ENCODE assay signal across 16 mouse cellular contexts in the genomic region with DNA sequence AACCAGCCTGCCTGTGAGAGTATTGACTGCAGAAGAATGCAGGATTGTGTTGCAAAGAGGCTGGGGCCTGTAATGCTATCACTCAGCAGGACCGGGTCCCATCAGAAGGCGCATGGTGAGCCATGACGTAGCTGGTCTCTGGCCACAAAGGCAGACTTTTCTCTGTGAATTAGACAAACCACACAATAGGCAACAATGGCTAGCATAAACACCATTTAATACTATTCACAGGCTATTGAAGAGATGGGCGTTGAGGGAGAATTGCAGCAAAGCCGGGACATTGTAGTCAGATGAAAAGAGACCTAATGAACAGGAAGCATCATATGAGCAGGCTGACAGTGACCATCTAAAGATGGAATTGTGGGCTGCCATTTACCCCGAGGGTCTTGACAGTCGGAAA.
DNase-seq lines count a peak whose midpoint lies in the region; ATAC-seq and TF ChIP-seq lines count a peak whose summit lies in the region.
"Had no signal": no experiment of that assay in that cellular context is flagged by ENCODE, and none has a peak within 500 bp of the region (broad histone marks: within the 10 kb centered on the region; RNA-seq: fewer than 3 reads in every experiment).

No protein-coding gene starts in this region.

- H3K36me3 ChIP-seq in embryonic facial prominence, embryonic 11.5 days (replicated peaks; ENCODE audit: control insufficient read depth, insufficient read depth, low read depth, low read length), result no peaks in the 10 kb centered on the region
- no peaks in the 10 kb centered on the region for H3K36me3 ChIP-seq in hindbrain, embryonic 12.5 days
- no peaks in the 10 kb centered on the region for H3K36me3 ChIP-seq in midbrain, embryonic 14.5 days (ENCODE audit: control insufficient read depth, insufficient read depth, low read length)
- H3K36me3 ChIP-seq: heart, embryonic 13.5 days; liver, embryonic 12.5 days had no signal

- peak; percentile 65; the same call in 1 of the 2 replicates for ATAC-seq in embryonic facial prominence, embryonic 11.5 days (replicated peaks; ENCODE audit: insufficient number of reproducible peaks, low FRiP score, low TSS enrichment, low read depth)
- peak; percentile 83 for ATAC-seq in hindbrain, embryonic 12.5 days (ENCODE audit: low FRiP score)
- ATAC-seq in midbrain, embryonic 14.5 days (ENCODE audit: low FRiP score, low TSS enrichment), result peak; percentile 71; the same call in 1 of the 2 replicates
- ATAC-seq: liver, embryonic 12.5 days; lung, postnatal 0 days had no signal

- peaks cover 14% of the 10 kb centered on the region for H3K27me3 ChIP-seq in embryonic facial prominence, embryonic 11.5 days (ENCODE audit: control insufficient read depth, insufficient read depth, low read length)
- H3K27me3 ChIP-seq in hindbrain, embryonic 12.5 days, result peaks cover 46% of the 10 kb centered on the region
- peaks cover 4% of the 10 kb centered on the region; the same call in 1 of the 2 replicates for H3K27me3 ChIP-seq in midbrain, embryonic 14.5 days (ENCODE audit: control insufficient read depth, insufficient read depth, low read length)

- WGBS in embryonic facial prominence, embryonic 11.5 days, result 24% methylated on average over 7 of the region's 7 CpGs
- 20% methylated on average over 7 of the region's 7 CpGs for WGBS in hindbrain, embryonic 12.5 days
- 12% methylated on average over 7 of the region's 7 CpGs for WGBS in midbrain, embryonic 14.5 days
- 52% methylated on average over 7 of the region's 7 CpGs for WGBS in lung, adult 2 months

- H3K4me3 ChIP-seq in embryonic facial prominence, embryonic 11.5 days (ENCODE audit: low read depth, low read length), result no peak overlapping the region
- no peak overlapping the region for H3K4me3 ChIP-seq in hindbrain, embryonic 12.5 days
- H3K4me3 ChIP-seq in midbrain, embryonic 14.5 days (replicated peaks; ENCODE audit: low read depth, low read length), result no peak overlapping the region
- H3K4me3 ChIP-seq in lung, adult 2 months (replicated peaks; ENCODE audit: extremely low read depth, low read depth, low read length), result no peak overlapping the region
- H3K4me3 ChIP-seq: heart, embryonic 13.5 days; liver, embryonic 12.5 days had no signal

- TF ChIP-seq POLR2A in lung, adult 2 months (IDR thresholded peaks at IDR 0.05; ENCODE audit: borderline replicate concordance, extremely low read depth, low read depth, low read length), result no peak

- H3K9me3 ChIP-seq in embryonic facial prominence, embryonic 11.5 days (replicated peaks; ENCODE audit: control insufficient read depth, low read length), result 0 out of 2 replicates have a peak, but pooled peaks cover 2% of the 10 kb centered on the region
- H3K9me3 ChIP-seq in hindbrain, embryonic 12.5 days (replicated peaks), result peaks cover 22% of the 10 kb centered on the region
- peaks cover 23% of the 10 kb centered on the region for H3K9me3 ChIP-seq in midbrain, embryonic 14.5 days (ENCODE audit: control insufficient read depth, low read length)
- H3K9me3 ChIP-seq: liver, embryonic 12.5 days had no signal

- peak; percentile 95 for DNase-seq in ZHBTc4 (ENCODE audit: low read depth, low spot score)
- DNase-seq in embryonic facial prominence, embryonic 11.5 days (ENCODE audit: low spot score), result no peak
- DNase-seq in midbrain, embryonic 14.5 days, result peak; percentile 68
- DNase-seq in cerebellum, adult 8-10 months, result no peak
- no peak for DNase-seq in gastrocnemius, postnatal 36 days
- no peak for DNase-seq in layer of hippocampus, postnatal 25 days (ENCODE audit: extremely low spot score in 1 of 2, low spot score in 1 of 2)
- DNase-seq in lung, adult 2 months, result no peak
- DNase-seq: cerebellum, adult 11-12 months; gastrocnemius, postnatal 10 days; kidney, adult 9 months; right cerebral cortex, postnatal 14 days; thymus, adult 2 months had no signal

- TF ChIP-seq CTCF in lung, adult 2 months (IDR thresholded peaks at IDR 0.05; ENCODE audit: insufficient read depth, low read length), result no peak

- H3K27ac ChIP-seq in embryonic facial prominence, embryonic 11.5 days (replicated peaks; ENCODE audit: low read depth, low read length), result no peak overlapping the region
- no peak overlapping the region for H3K27ac ChIP-seq in hindbrain, embryonic 12.5 days
- no peak overlapping the region for H3K27ac ChIP-seq in midbrain, embryonic 14.5 days (replicated peaks; ENCODE audit: low read depth, low read length)
- H3K27ac ChIP-seq: heart, embryonic 13.5 days; liver, embryonic 12.5 days had no signal

- no peak overlapping the region for H3K9ac ChIP-seq in embryonic facial prominence, embryonic 11.5 days (replicated peaks; ENCODE audit: low read length)
- H3K9ac ChIP-seq in hindbrain, embryonic 12.5 days, result no peak overlapping the region
- no peak overlapping the region for H3K9ac ChIP-seq in midbrain, embryonic 14.5 days (replicated peaks; ENCODE audit: low read length)
- H3K9ac ChIP-seq: heart, embryonic 13.5 days; liver, embryonic 12.5 days had no signal

- no peaks in the 10 kb centered on the region for H3K4me1 ChIP-seq in embryonic facial prominence, embryonic 11.5 days (ENCODE audit: control insufficient read depth, insufficient read depth, low read length)
- peaks cover 18% of the 10 kb centered on the region for H3K4me1 ChIP-seq in hindbrain, embryonic 12.5 days
- H3K4me1 ChIP-seq in midbrain, embryonic 14.5 days (ENCODE audit: control insufficient read depth, insufficient read depth, low read length), result peaks cover 18% of the 10 kb centered on the region
- H3K4me1 ChIP-seq in lung, adult 2 months (ENCODE audit: control insufficient read depth, insufficient read depth, low read length), result no peaks in the 10 kb centered on the region
- H3K4me1 ChIP-seq: heart, embryonic 13.5 days; liver, embryonic 12.5 days had no signal

- no peak overlapping the region for H3K4me2 ChIP-seq in embryonic facial prominence, embryonic 11.5 days (ENCODE audit: low read depth, low read length)
- H3K4me2 ChIP-seq in hindbrain, embryonic 12.5 days (replicated peaks), result no peak overlapping the region
- 0 out of 2 replicates have a peak overlapping the region, but pooled peaks have one; percentile 3 for H3K4me2 ChIP-seq in midbrain, embryonic 14.5 days (ENCODE audit: low read length)
- H3K4me2 ChIP-seq: heart, embryonic 13.5 days; liver, embryonic 12.5 days had no signal

- intact Hi-C loops in gastrocnemius, postnatal 36 days (cut with DNase I), result no loop called here

Comparison
In these comparisons a context has a peak if more than half of its experiments do, and no peak if none do; other contexts are left out.
1. DNase-seq: peak in ZHBTc4 (single experiment) and midbrain, embryonic 14.5 days (single experiment); none in embryonic facial prominence, embryonic 11.5 days (single experiment), cerebellum, adult 8-10 months (single experiment), gastrocnemius, postnatal 36 days (0 of 2), layer of hippocampus, postnatal 25 days (0 of 2) and lung, adult 2 months (single experiment).
2. Peak in every context shown above with its lines, with median percentiles within 50 percentile points of each other: ATAC-seq.